Mouse (Mus musculus) bone marrow macrophage, adult 2 months (primary cell): ENCODE data around the gene Med12l.

Experiments
- CTCF ChIP-seq: IDR thresholded peaks from 2 replicates; pipeline ENCODE4 v1.5.1; 2012; ENCODE audit warnings: low read depth, mild to moderate bottlenecking, low read length, moderate library complexity
- POLR2A ChIP-seq: IDR thresholded peaks from 2 replicates; pipeline ENCODE4 v1.6.1; 2012; ENCODE audit warnings: mild to moderate bottlenecking, low read depth, low read length, borderline replicate concordance

DNA sequence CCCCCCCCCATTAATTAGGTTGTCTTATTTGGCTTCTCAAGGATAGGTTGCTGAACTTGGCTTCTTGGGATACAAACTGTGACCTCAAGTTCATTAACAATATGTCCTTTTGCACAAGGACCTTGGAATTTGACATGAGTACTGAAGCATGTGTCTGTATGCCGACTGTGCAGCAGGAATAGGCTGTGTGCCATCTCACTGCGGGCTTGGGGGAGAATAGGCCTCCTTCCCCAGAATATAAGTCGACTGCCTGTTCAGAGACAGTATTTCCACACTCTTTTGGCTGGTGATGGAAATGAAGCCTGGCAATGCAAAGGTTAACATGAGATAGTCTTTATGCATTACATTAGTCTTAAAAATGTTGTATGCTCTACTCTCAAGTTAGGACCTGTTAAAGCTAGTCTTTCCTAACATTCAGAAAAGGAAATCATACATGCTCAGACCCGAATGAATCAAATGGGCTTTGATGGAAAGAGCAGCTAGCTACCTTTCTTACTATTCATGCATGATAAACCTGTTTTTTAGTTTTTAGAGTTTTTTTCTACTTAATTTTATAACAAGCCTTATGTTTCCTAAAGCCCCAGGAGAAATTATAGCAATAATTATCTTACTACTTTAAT, 191.8 kb downstream of the Med12l start:
- TF ChIP-seq CTCF (no peak), POLR2A (no peak)
